Mouse (Mus musculus) embryo, embryonic 11.5 days (tissue): ENCODE results near the gene Gfod1.

Source experiments
- DNase-seq: peaks from one replicate; pipeline ENCODE4 v3.0.0-alpha.2; 2012; ENCODE audit warnings: low read depth, low spot score

Gfod1 gene

GRCm38 (mm10) chr13:43159429-43159828, 144.5 kb downstream of the Gfod1 start:
- DNase-seq: no peak

DNA sequence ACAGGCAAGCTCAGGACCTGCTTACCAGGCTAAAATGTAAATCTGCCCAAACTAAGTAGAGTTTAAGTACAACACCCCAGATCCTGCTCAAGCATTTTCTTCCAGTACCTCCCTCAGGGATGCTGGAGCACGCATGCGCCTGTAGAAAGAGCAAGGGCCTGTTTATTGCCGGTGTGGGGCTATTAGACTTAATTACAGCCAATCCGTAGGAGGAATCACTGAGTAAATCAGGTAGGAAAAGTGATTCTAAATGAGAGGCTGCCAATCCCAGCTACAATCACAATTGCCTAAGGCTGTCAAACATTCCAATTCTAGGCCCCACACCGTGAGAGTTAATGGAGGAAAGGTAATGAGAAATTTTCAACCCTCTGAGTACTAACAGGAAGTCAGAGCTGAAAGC, 145.7 kb downstream of the Gfod1 start:
- no peak for DNase-seq

- DNase-seq: no peak
Measured at GRCm38 (mm10) chr13:43157370-43157769, 146.6 kb downstream of the Gfod1 start.

DNA sequence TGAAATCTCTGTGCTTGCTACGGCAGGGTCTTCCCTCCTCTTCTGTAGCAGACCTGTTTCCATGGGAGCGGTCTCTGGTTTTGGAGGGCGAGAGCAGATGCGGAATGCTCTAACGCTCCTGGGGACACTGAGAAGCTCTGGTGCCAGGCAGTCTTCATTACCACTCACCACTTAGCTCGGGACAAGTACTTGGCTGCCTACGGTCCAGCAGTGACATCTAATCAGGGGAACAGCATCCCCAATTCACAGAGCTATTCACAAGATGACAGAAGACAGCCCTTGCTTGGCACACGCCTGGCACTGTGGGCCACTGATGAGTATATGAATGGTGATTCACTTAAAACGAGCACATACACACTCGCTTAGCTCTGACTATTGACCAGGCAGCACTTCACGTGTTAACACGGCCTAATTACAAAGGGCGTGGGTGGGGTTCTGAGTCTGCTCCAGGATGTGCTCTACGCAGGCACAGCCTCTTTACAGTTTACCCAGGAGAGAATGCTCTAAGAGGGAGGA, 151.9 kb downstream of the Gfod1 start:
- no peak for DNase-seq

- no peak for DNase-seq
Measured at GRCm38 (mm10) chr13:43149661-43150060, 154.3 kb downstream of the Gfod1 start.

GRCm38 (mm10) chr13:43148692-43149091, 155.3 kb downstream of the Gfod1 start:
- DNase-seq: no peak

DNA sequence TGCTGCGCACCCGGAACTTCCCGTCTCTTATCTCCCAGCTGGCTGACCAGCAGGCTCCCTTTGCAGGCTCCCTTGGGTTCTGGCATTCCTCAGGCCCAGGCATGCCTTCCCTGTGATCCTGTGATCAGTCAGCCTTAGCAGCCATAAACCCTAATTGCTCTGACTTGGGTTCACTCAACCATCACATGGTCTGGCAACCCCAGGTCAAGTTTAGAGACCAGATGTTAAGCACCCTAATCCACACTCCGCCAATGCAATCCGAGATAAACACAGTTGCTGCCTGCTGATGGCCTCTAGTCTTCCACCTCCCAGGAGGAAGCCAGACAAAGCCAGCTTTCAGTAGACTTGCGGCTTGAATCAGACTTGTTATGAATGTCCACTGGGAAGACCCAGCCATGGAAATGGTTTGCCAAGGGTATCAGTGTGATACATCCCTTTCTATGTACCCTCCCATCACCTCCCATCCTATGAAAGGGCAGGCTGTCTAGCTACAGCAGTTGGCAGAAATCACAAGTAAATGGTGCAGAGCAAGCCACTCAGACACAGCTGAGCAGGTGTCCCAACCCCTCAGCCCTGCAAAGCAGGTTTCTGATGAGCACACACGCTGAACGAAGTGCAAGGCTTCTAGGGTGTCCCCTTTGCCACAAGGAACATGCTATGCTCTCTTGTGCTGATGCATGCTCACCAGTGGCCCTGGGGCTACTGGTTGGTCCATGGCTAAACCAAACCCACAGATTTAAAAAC, 157.3 kb downstream of the Gfod1 start:
- DNase-seq: no peak
